Mouse (Mus musculus): ENCODE measurements around the gene Ncs1. TPM values are rescaled to one million over a fixed set of nuclear protein-coding genes. Genes with fewer than 3 reads are reported as not detected.
A peak's percentile ranks its signal among the peaks of the same experiment; 100 is the strongest.

Ncs1 gene
- total RNA-seq, 2 experiments from 2014 or later, result 4.2 to 5.8 TPM

DNA sequence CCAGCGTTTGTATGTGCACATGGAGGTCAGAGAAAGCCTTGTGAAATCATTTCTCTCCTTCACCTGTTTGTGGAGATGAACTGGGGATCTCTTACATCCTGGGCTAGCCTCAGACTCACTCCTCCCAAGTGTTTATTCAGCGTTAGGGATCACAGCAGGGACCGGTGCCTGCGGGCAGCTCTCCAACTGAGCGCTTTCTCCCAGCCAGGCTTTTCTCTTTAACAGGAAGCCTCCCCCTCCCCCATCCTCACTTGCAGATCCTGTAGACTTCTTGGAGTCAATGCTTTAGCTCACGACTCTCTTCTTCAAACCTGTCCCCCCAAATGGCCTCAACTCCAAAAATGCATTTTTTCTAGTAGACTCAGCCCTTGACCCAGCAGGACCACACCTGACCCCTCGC, 4.0 kb upstream of the Ncs1 start:
- no peak for DNase-seq (ENCODE audit: low spot score in 2 of 2)

DNA sequence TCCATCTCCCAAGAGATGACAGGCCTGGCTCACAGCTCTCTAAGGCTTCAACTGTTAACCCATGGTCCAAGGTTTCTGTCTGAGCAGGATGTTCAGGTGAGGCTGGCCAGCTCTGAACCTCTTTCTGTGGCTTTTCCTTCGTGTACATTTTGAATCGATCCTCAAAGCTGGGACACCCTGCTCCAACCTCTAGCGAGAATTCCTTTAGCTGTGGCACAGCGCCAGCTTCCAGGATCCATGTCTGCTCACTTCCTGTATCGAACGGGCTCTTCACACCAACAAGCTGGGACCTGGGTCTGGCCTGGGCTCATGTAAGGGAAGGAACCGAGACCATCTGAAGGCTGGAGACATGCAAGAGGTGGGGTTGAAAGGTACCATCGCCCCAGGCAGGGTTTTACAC, 1.4 kb upstream of the Ncs1 start:
- DNase-seq (ENCODE audit: low spot score in 2 of 2), result no peak

DNA sequence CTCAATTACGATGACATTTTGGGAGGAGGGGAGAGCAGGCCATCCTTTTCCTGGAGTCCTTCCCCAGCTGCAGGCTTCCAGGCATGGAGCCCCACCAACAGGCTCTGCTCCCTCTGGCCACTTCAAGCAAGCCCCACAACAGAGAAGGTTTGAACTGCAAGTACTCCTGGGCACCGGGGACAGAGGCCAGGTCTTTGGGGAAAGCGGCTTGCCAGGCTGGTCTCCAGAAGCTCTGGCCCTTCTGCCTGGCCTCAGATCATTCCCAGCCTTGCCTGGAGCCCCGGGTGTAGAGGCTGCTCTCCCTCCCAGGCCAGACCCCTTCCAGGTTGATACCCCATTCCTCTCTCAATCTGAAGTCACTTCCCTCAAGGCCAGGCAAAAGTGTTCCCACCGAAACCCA, 572 bp upstream of the Ncs1 start:
- no peak for DNase-seq (ENCODE audit: low spot score in 2 of 2)

DNA sequence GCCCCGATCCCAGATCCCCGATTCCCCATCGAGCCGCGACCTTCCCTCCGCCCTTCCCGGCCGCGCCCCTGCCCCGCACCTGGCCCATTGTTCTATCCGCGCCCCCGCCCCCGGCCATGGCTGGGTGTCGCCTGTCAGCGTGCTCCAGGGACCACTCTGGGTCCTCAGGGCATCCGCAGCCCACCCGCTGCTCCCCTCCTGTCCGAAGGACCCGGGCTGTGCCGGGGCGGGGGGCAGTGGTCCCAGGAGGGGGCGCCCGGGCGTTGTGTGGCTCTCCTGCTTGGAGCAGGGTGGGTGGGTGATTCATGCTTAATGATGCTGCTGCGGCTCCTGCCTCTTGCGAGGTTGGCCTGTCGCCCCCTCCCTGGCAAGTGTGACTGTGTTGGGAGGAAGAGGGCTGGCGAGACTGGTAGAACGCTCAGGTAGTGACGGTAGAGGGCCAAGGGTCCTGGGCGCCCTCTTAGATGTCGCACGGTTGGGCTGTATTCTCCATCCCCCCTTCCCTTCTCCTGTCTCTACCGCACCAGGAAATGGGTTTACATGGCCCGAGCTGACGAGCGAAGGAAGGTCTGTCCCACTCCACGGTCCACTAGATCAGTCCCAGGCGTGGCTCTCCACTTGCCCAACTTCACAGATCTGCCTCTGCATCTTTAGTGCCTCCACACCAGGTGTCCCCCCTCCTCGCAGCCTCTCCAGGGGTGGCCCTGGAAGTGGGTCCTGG, 788 bp downstream of the Ncs1 start:
- DNase-seq (ENCODE audit: low spot score in 2 of 2), result peak in 1 of 2 experiments; percentile 39

DNA sequence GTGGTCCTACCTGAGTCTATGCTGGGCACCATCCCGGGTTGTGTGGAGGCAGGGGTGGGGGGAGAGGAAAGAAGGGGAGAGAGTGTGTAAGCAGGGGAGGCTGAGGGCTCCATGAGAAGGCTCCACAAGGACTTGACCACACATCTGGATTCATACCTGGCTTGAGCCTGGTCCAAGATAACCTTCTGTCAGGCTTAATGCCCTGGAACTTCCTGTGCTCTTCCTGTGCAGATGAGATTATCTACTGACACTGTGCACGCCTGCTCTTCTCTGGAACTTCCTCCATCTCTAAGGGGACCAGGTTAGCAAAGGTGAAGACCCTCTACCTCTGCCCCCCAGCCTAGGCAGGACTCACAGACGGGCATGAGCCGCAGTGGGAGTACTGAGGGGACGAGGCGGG, 3.2 kb downstream of the Ncs1 start:
- DNase-seq (ENCODE audit: low spot score in 2 of 2), result no peak

DNA sequence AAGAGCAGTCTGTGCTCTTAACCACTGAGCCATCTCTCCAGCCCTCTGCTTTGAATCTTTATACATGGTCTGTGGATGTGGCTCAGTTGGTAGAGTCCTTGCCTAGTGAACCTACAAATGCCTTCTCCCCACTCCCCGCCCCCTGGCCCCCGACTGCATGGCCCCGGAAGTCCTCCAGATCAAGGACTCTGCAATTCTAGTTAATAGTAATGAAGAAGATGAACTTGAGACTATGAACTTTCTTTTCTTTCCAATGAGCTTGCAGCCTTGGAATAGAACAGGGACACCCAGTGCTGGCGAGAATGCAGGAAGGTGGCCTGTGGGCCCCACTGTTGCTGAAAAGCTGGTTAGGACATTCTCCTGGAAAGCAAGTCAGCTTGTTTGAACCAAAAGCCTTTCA, 6.5 kb downstream of the Ncs1 start:
- DNase-seq (ENCODE audit: low spot score in 2 of 2), result no peak

DNA sequence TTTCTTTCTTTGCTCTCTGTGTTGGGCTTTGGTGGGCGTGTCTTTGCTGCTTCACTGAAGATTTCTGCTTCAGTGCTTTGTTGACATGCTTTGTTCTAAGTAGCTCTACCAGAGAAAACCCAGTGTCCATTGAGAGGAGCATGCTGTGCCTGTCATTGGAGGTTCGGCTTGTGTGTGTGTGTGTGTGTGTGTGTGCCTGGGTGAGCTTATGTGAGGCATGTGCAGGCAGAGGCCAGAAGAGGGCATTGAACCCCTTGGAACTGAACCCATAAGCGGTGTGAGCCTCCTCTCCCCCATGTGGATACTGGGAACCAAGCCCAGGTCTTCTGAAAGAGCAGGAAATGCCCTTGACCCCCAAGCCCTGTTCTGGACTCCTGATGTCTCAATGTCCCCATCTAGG, 7.8 kb downstream of the Ncs1 start:
- no peak for DNase-seq (ENCODE audit: low spot score in 2 of 2)

DNA sequence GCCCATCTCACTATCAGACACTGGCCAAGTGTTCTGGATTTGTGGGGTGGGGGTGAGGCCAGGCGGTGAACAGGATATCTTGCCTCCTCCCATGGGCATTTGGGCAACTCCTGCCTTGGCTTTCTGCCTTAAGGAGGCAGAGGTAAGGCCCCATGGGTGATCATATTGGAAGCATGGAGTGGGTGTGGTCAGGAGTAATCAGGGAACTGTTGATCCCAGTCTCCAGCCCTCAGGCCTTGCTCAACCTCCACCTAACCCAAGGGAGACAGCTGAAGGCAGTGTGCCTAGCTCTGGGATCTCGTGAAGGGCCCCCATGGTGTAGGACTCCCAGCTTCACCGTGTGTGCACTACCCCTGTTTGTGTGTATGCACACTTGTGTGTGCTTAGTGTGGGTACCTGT, 9.2 kb downstream of the Ncs1 start:
- DNase-seq (ENCODE audit: low spot score in 2 of 2), result no peak

DNA sequence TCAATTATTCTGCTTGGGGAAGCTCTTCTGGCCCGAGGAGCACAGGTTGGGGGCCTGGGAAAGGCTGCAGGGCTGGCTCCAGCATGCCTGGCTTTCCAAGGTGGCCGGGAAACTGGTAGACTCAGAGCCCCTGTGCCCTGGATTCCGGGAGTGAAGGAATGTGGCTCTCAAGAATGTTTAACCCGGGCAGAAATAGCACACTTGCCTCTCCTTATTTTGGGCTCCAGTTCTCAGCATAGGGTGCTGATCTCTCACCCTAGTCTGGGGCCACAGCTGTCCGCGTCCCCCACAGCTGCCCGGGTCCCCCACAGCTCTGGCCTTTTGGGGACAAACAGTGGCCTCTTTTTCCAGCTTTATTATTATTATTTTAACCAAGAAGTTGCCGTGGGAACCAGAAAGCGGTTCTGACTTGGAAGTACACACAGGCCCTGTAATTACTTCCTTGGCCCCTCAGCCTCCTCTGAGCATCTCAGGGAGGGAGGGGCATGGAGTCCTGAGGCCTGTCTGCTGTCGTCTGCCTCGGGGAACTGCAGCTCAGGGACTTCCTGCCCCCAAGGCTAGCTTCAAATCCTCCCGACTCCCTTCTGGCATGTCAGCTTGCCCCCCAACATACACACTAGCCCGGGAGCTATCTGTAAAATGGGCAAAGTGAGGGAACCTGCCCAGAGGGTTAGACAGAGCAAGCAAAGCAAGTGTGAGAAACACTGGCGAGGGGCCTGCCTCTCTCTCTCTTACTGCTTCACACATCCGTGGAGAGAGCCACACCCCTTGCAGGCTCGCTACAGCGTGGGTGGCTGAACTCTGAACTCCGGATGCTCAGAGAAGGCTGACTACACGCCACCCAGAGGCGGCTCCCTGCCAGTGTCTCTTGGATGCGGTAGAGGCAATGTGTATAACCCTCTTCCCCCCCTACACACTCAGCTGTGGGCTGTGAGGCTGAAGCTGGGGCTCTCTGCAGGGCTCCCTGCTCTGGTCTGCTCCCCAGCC, 10.6 kb downstream of the Ncs1 start:
- peak in 1 of 2 experiments; percentile 38 for DNase-seq (ENCODE audit: low spot score in 2 of 2)

DNA sequence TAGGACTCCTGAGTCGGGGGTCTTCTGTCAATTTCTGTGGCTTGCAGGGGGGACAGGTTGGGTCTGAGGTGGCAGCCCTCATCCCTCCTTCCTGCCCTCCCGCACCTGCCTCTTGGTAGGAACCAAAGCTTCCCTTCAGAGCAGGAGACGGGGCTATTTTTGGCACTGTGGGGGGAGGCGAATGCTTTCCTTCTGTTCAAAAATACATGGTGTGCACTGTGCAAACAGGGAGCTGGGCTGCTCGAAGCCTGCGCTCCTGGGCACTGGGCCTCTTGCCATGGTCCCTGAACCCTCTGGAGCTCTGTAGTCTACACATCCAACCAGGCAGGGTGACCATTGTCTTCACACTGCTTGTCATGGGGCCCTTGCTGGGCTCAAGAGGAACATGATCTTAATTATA, 11.5 kb downstream of the Ncs1 start:
- no peak for DNase-seq (ENCODE audit: low spot score in 2 of 2)

DNA sequence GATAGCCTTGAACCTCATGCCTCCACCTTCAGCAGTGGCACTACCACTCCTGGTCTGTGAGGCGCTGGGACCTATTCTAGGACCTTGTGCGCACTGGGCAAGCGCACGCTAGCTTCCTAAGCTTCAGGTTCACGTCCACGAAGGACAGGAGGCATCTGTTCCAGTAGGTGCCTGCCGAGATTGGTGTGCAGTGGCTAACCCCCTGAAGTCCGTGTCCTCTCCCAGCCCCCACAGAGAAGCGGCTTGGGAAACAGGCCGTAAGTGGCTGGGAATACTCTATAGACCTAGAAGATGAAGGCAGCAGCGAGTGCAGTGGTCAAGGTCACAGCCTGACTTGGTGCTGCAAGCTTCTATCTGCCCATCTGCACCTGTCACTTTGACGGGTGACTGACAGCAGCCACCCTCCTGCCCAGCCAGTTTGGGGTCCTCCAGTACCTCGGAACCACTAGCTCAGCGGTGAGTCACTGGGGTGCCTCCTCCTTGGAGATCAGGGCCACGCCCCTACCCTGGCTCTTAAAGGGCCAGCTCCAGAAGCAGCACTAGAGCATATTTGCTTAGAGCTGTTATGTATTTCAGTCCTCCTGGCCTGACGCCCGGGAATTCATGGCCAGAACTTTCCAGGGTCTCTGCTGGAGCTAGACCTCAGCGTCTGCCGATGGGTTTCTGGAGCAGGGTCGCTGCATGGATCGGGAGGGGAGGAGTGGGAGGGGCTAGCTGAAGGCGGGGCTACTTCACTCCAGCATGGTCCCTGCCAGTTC, 13.2 kb downstream of the Ncs1 start:
- DNase-seq (ENCODE audit: low spot score in 2 of 2), result peak; percentile 63 to 68

DNA sequence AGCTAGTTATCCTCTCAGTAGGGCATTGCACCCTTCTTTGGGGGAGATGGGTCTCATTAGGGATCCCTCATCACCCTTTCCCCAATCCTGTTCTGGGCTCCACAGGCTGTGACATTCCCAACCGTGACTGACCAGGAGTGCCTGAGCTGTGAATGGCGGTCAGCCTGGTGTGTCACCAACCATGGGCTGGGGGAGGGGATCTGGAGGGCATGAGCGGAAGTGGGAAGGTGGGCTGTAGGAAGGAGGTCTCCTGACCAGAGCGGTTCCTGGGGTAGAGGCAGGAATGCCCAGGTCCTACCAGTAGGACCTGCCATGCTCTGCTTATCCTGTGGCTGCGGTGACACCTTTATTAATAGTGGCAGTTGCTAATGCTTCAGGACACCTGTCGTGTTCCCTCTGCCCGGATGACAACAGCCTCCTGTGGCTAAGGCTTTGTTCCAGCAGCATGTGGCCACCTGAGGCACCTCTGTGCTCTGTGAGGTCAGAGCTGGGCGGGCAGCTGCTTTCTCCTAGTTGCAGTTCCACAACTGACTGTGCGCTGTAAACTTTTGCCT, 13.8 kb downstream of the Ncs1 start:
- no peak for DNase-seq (ENCODE audit: low spot score in 2 of 2)

DNA sequence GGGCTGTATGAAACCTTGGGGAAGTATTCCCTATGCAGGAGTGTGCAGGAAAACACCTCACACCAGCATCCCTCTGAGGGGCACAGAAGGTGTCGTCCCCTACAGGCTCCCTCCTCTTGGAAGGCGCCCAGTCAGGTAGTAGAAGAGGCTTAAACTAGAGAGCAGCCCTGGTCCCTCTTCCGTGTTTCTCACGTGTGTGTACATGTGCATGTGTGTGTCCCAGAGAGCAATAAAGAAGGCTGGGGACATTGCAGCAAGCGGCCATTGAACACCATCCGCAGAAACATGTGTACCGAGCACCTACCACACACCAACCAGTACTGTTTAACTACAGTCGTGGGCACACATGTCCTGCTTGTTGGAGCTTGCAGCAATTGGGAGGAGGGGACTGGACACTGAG, 14.9 kb downstream of the Ncs1 start:
- no peak for DNase-seq (ENCODE audit: low spot score in 2 of 2)

DNA sequence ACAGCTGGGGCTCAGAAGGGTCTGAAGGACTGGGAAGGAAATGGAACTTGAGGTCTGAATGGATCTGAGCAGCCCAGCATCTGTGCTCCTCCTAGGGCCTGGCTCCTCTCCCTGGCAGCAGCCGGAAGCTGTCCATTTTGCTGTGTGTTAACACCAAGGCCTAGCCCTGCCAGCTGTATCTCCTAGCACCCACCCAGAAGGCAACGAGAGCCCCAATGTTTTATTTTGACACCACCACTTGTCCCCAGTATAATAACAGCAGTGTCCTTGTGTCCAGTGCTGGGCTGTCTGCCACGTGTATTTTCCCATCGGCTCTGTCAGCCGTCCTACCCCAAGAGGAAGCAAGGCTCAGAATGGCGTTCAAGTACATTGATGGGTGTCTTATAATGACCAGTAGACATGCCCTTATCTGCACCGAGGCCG, 17.4 kb downstream of the Ncs1 start:
- no peak for DNase-seq (ENCODE audit: low spot score in 2 of 2)

DNA sequence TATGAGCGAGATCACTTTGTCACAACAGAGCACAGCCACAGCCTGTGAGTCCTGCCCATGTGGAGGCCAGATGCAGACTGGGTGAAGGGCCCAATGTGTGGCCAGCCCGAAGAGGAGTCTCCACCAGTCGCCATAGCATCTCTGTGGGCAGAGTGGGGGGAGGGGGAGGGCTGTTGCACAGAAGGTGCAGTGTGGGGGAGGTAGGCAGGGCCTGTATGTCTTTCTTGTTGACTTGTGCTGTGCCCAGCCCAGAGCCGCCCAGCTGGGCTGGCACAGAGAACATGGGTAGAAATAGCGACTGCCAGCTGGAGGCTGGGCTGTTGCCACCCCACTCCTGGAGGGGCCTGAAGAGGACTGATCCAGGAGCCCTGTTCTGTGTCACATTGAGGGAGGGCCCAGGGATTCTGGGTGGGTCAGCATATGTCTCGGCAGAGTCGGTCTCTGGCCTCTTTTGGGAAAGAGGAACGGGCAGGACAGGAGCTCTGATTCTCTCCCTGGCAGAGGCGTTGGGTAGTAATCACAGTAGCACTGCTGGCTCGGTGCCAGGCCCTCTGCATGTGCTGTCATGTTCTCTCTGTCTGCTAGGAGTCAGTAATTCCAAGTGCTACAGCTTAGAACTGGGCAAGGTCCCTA, 18.2 kb downstream of the Ncs1 start:
- peak; percentile 67 to 72 for DNase-seq (ENCODE audit: low spot score in 2 of 2)

DNA sequence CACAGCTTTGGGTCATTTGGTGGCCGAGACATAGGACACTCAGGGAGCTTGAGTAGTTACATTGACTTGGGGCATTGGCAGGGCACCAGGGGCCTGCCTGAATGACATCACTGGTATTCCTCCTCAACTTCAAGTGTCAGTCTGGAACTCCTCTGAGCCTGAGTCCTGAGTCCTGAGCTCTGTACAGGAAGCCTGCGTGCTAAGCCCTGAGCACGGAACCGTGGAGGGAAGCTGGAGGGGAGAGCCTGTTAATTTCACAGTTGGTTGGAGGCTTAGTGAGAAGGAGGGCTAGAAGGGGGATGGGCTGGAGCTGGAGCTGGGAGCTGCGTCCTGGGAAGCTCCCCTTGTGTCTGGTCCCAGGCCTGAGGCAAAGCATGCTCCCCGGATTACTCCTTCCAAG, 21.8 kb downstream of the Ncs1 start:
- no peak for DNase-seq (ENCODE audit: low spot score in 2 of 2)

DNA sequence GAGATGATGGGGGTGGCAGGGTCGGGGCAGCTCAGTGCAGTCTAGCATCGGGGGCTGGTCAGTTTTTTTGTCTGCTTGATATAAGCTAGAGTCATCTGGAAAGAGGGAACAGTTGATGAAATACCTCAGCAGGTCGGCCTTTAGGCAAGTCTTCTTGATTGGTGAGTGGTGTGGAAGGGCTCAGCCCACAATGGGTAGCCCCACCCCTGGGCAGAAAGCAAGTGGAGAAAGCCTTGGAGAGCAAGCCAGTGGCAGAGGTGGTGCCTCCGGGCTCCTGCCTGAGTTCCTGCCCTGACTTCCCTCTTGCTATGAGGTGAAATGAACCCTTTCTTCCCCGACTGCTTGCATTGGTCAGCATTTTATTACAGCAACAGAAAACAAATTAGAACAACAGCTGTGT, 23.0 kb downstream of the Ncs1 start:
- no peak for DNase-seq (ENCODE audit: low spot score in 2 of 2)

DNA sequence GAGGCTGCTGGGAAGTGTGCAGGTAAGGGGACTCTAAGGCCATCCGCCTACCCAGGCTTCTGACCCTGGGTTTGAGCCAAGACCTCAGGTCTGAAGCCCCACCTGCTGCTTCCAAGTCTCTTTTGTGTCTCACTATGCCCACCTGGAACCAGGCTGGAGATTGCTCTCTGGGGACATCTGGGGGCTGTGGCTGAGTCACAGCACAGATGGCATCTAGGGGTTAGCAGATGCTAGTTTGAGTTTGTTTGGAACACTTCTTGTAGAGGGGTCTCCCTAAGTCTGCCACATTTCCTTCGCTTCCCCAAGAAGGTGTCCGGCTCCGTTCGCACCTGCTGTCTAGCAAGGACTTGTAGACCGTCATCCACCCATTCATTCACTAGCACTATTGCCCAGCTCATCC, 23.6 kb downstream of the Ncs1 start:
- DNase-seq (ENCODE audit: low spot score in 2 of 2), result no peak

DNA sequence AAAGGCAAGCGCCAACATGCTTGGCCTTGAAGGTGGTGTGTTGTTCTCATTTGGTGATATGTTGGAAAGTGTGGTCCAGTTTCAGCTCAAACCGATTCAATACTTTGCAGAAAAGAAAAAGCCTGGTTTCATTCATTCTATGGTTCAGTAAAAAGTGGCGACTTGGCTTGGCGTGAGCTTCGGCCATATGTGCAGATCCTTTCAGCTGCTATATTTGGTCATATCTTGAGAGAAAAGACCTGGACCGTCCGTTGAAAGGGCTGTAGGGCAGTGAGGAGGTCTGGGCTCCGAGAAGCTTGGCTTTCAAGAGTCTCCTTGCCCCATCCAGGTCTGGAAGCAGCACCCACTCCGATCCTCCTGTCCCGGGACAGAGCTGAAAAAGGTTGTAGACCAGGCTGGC, 24.2 kb downstream of the Ncs1 start:
- DNase-seq (ENCODE audit: low spot score in 2 of 2), result no peak

DNA sequence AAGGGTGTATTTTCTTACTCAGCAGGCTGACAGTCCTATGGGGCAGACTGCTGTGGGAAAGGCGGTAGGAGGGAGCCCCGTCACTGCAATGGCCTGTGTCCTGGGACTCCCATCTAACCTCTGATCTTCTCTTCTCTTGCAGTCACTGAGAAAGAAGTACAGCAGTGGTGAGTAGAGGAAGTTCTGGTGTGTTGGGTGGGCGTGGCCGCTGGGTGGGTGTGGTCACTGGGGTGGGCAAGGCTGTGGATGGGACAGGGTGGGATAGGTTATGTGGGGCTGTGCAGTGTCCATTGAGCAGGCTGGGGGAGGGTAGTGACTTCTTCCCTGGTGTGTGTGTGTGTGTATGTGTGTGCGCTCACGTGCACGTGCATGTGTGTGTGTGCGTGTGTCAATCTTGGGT, 24.8 kb downstream of the Ncs1 start:
- DNase-seq (ENCODE audit: low spot score in 2 of 2), result no peak

DNA sequence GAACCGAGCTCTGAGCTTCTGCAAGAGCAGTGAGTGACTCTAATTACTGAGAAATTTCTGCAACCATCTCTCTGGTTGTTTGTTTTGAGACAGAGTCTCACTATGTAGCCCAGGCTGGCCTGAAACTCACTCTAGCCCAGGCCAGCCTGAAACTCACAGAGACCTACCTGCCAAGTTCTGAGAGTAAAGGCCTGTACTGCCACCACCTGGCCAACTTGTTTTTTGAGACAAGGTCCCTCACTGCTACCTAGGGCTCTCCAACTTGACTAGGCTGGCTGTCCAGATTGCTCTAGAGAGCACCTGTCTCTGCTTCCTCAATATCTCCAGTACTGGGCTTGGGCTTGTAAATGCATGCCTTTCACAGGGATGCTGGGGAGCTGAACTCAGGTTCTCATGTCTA, 25.4 kb downstream of the Ncs1 start:
- no peak for DNase-seq (ENCODE audit: low spot score in 2 of 2)

Measured in adrenal gland, adult 18-20 months (tissue).